Mouse (Mus musculus): ENCODE results near the gene Map9. TPM values are rescaled to one million over a fixed set of nuclear protein-coding genes. Genes with fewer than 3 reads are reported as not detected.
A peak's percentile ranks its signal among the peaks of the same experiment; 100 is the strongest.
"Not testable (repeated sequence)": the region's sequence is repeated elsewhere in the genome, so short reads cannot be mapped to it uniquely, and the experiment has no call there.

Map9 gene
- total RNA-seq, 1 experiment from 2014 or later: 5.0 TPM

- DNase-seq: peak; percentile 8
Observed at GRCm38 (mm10) chr3:82412397-82412796, 54.6 kb downstream of the Map9 start.

GRCm38 (mm10) chr3:82417958-82418357 lies 60.1 kb downstream of the Map9 start:
- no peak for DNase-seq

GRCm38 (mm10) chr3:82435351-82435750 lies 77.5 kb downstream of the Map9 start:
- DNase-seq: no peak

- no peak for DNase-seq
Observed at GRCm38 (mm10) chr3:82440976-82441375, 83.1 kb downstream of the Map9 start.

- DNase-seq: not testable (repeated sequence)
Observed at GRCm38 (mm10) chr3:82441601-82442000, 83.8 kb downstream of the Map9 start.

Other genes starting within 250 kb of the Map9 start
- 31.6 and 39.5 TPM in 2 replicates for gene Gucy1a1, start 212.3 kb upstream of the Map9 start, total RNA-seq (2021)
- gene Npy2r, start 190.0 kb downstream of the Map9 start, total RNA-seq (2021): 4.6 and 5.6 TPM in 2 replicates

Measured in adrenal gland, postnatal 14 days (tissue).